Mouse (Mus musculus): ENCODE results near the gene Iqschfp. TPM values are rescaled to one million over a fixed set of nuclear protein-coding genes. Genes with fewer than 3 reads are reported as not detected.

The Iqschfp gene
- total RNA-seq, 2 experiments from 2014 or later = 15.2 to 17.4 TPM

DNA sequence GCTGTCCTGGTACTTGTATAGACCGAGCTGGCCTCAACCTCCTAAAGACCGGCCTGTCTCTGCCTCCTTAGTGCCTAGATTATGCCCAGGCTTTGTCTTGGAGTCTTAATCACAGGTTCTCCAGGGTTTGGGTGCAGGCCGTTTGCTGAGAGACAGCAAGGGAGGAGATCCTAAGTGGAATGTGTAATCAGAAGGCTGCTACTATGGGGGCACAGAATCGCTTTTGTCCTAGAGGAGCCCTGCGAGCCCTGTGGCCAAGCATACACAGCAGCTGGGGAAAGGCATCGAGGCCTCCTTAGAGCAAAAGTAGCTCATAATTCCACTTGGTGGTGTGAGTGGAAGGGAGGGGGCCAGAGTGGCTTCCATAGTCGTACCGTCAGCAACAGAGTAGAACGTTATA lies 592.0 kb downstream of the Iqschfp start:
- intact Hi-C loops (cut with DNase I) = no loop called here
- no peak for DNase-seq

DNA sequence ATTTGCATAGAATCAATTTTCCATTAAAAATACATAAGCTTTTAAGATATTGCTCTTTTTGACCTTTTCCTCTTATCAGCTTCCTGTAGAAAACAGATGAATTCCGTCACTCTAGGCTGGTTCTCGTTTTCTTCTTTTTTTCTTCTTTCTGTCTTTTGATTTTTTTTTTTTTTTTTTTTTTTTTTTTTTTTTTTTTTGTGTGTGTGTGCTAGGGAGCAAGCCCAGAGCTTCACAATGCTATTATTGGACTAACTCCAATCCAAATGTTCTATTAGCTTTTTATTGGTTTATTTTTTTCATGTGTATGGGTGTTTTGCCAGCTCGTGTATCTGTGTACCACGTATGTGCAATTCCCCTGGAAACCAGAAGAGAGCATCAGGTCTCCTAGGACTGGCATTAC lies 592.5 kb downstream of the Iqschfp start:
- intact Hi-C loops (cut with DNase I) = no loop called here

DNA sequence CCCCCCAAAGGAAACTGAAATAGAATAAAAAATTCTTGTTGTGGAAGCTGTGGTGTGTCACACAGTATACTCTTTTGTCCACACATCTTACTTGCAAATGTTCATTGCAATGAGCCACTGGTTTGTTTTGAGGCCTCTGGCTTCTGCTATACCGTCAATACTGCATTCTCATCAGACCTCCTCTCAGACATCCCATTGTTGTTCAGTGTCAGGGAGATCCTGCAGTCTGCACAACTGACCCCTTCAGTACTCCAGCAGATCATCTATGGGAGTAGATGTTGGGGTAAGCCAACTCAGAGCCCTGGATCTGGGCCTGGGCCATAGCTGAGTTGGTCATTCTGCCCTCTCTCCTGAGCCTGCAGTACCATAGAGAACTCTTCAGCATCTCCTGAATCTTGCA lies 595.6 kb downstream of the Iqschfp start:
- no peak for DNase-seq

More for the DNA sequence above, 592.5 kb downstream of the Iqschfp start:
- DNase-seq = no peak

DNA sequence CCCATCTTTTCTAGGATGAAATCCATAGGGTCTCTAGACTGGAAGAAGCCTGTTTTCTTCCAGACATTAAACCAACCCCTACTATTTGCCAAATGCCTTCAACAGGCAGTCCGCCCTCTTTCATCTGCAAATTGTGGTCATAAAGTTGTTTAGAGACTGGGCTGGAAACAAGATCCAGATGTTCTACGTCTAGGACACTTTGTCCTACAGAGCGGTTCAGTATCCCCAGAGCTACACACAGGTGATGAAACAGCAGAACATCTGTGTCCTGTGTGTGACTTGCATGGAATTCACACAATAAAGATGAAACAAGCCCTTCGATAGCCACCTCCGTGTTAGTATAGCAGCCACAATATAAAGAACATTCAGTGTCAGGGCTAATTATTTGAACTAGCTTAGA lies 596.3 kb downstream of the Iqschfp start:
- DNase-seq = no peak
- intact Hi-C loops (cut with DNase I) = no loop called here

More for the DNA sequence above, 595.6 kb downstream of the Iqschfp start:
- intact Hi-C loops (cut with DNase I) = no loop called here

DNA sequence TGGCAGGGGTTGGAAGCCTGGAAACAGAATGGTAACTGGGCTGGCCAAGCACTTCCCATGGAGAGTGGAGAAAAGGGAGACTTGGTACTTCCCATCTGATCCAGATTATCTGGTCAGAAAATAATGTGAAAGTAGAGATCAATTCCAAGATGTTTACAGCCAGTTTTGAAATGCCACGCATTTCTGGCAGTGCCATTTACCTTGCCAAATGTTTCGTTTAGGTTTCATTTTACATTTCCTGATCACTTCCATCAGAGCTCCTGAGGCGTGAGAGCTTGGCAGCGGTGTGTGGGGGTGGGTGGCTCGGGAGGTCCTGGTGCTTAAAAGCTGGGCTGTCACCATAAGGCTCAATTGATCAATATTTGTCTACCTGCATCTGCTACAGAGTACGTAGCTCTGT lies 599.5 kb downstream of the Iqschfp start:
- DNase-seq = no peak
- intact Hi-C loops (cut with DNase I) = loop anchor here (10.0 kb wide), 1 partner anchor 427 kb away; the partner anchor contains the start of gene Schip1

DNA sequence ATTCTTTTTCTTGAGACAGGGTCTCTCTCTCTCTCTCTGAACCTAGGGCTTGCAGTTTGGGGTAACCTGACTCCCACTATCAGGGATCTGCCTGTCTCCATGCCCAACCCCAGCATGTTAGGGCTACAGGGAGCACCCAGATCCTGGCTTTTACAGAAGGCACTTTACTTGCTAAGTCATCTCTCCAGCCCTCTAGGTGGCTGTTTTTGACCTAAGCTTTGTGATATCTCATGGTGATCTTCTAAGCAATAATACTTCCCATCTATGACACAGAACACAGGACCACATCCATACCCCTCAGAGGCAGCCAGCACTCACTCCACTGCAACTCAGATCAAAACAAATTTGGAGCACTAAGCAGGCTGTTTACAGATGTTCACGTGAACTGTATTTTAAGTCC lies 600.0 kb downstream of the Iqschfp start:
- DNase-seq = no peak
- intact Hi-C loops (cut with DNase I) = loop anchor here (10.0 kb wide), 1 partner anchor 427 kb away; the partner anchor contains the start of gene Schip1

DNA sequence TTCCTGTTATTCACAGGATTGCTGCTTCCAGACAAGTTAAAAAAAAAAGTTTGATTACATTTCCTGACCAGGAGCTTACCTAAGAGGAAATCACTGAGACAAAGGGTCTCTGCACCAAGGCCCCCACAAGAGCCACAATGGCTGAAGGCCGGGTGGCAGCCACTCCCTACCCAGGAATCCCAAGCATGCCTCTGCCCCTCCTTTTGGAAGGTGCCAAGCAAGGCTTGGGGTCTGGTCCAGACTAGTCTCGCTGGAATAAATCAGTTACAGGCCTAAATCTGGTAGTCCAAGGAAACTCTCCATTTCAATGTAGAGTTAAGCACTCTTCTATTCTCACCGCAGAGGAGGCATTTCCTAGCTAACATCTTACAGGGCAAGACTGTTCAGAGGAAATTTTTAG lies 600.5 kb downstream of the Iqschfp start:
- intact Hi-C loops (cut with DNase I) = loop anchor here (10.0 kb wide), 1 partner anchor 428 kb away; the partner anchor contains the start of gene Schip1
- no peak for DNase-seq

DNA sequence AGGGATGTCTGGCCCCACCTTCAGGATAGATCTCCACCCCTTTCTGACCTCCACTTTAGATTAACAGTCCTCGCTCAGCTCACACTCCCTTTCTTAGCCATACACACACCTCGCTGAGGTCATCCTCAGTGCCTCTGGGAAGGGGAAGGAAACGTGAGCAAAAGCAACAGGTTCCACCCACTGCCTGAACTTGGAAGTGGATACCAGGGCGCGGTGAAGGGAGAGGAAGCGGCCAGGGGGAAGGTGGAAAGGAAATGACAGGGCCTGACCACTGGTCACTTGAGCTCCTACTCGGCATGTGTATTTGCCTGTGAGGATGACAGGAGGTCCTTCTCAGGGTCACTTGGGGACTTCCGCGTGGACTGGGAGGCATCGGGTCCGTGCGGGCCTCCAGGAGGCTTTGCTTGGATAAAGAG lies 601.1 kb downstream of the Iqschfp start:
- DNase-seq = no peak
- intact Hi-C loops (cut with DNase I) = loop anchor here (10.0 kb wide), 1 partner anchor 428 kb away; the partner anchor contains the start of gene Schip1

DNA sequence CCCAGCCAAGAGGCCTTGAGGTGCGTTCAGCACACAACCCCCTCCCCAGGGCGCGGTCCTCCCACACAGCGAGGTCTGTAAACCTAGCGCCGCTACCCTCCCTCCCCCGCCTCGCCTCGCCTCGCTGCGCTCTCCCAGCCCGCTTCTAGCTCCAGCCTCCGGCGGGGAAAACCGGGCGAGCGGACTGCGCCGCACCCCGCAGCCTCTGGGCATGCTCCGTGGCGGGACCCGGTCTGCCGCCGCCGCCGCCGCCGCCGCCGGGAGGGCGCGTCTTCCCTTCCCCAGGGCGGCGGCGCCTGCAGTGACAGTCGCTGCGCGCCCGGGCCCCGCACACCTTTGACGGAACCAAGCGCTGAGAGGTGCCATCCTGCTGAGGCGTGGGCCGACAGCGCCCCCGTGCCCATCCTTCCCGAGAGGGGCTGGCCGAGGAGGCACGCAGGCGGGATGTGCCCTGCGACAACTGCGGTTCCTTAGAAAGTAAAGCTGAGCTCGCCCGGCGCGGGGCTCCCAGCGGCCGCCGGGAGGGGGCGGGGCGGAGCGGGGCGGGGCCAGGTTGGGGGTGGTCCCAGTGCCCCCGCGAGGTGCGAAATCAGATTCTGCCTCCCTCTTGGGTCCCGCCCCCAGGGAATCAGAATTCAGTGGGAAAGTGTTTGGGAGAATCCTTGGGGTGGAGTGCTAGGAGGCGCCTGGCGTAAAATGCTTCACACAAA lies 601.7 kb downstream of the Iqschfp start:
- peak; percentile 69 for DNase-seq
- intact Hi-C loops (cut with DNase I) = loop anchor here (10.0 kb wide), 1 partner anchor 429 kb away; the partner anchor contains the start of gene Schip1

DNA sequence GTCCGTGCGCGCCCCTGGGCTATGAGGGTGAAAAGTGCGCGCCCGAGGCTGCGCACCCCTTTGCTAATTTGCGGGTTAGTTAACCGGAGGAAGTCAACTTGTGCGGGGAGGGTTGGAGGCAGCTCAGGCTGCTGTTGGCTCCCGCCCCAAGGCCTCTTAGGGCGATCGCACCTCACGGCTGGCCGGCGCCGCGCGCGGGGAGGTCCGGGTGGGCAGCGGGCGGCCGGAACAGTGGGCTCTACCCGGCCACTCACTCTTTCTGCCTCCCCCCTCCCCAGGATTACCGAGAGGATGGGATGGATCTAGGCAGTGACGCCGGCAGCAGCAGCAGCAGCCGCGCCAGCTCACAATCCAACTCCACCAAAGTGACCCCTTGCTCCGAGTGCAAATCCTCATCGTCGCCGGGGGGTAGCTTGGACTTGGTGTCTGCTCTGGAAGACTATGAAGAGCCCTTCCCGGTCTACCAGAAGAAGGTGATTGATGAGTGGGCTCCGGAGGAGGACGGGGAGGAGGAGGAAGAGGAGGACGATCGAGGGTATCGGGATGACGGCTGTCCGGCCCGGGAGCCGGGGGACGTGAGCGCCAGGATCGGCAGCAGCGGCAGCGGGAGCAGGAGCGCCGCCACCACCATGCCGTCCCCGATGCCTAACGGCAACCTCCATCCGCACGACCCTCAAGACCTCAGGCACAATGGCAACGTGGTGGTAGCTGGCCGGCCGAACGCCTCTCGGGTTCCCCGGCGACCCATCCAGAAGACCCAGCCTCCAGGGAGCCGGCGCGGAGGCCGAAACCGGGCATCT lies 602.5 kb downstream of the Iqschfp start:
- peak; percentile 25 for DNase-seq
- intact Hi-C loops (cut with DNase I) = loop anchor here (10.0 kb wide), 1 partner anchor 430 kb away; the partner anchor contains the start of gene Schip1

DNA sequence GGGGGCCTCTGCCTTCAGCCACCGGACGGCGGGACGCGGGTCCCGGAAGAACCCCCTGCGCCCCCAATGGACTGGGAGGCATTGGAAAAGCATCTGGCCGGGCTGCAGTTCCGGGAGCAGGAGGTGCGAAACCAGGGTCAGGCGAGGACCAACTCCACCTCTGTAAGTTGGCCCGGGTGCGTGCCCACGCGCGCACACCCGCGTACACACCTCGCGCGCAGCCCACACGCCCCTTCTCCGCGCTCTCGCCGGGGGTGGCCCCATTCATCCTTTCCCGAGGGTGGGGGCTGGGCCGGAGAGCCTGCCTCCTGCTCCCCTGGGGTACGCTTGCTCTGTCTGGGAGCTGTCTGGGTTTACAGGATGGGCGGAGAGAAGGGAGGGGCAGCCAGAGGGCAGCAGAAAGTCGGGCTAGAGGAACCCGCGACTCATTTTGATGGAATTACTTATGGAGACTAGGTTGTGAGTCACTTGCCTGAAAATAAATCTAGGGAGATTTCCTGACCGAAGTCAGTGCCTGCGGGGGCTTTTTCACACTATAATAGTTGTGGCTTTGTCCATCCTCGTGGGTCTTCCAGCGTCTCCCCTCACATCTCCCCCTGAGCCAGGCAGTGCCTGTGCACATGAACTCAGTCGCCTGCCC lies 603.2 kb downstream of the Iqschfp start:
- intact Hi-C loops (cut with DNase I) = loop anchor here (10.0 kb wide), 1 partner anchor 430 kb away; the partner anchor contains the start of gene Schip1
- DNase-seq = peak; percentile 47

DNA sequence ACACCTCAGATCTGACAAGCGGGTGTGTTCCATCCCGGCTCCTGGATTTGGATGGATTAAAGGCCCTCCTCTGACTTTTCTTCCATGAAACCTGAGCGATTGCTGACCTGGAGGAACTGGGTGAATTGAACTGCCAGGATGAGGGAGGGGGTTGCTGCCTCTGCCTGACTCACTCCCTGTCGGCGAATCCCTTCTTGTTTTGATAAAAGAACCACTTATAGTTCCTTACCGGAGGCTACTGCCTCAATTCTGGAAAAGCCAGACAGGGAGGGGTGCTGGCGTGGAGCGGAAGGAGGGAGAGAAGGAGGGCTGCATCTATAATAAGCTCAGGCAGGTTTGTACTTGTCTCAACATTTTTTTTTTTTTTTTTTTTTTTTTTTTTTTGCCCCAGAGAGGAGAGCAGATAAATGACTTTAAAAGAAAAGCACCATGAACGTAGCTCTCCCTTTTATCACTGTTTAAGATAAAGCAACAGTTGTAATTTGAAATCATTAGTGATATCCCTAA lies 603.8 kb downstream of the Iqschfp start:
- intact Hi-C loops (cut with DNase I) = loop anchor here (10.0 kb wide), 1 partner anchor 431 kb away; the partner anchor contains the start of gene Schip1
- DNase-seq = no peak

DNA sequence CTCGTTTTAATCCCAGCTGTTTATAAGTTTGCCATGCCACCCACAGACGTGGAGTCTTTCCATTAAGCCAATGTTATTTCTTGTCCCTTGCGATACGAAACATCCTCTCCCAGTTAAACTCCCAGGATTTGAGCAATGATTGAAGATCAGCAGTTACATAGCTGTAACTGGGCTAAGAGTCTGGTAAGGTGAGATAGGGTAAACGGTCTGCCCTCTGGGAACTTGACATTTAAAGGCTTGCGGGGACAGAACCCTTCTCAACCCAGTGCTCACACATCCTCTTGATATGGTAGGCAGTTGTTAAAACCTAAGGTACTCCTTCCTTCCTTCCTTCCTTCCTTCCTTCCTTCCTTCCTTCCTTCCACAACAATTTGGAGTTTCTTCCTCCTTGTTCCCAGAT lies 604.5 kb downstream of the Iqschfp start:
- DNase-seq = no peak
- intact Hi-C loops (cut with DNase I) = loop anchor here (10.0 kb wide), 1 partner anchor 432 kb away; the partner anchor contains the start of gene Schip1

DNA sequence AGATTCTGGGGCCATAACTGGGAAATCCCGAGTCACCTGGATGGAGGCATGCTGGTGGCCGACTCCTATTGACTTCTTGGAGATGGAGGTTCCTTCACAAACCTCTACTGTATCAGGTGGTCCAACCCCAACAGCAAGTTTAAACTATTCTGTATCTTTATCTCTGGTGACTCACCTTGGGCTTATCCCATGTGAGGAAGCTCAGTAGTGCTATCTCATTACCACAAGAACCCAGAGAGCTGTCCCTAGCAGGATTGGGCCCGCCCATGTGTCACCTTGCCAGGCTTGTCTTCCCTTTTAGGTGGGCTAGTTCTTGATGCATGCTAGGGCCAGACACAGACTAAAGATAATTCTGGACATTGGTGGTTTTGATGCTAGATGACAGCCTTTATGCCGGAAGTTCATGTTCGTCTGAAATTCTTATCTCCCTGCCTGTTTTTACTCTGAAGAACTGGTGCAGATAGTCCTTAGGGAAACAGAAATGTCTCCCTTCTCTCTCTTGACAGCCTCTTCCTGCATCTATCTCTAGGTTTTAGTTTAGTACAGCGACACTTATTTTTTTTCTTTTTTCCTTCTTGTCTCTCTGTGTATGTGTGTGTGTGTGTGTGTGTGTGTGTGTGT lies 607.6 kb downstream of the Iqschfp start:
- no peak for DNase-seq

DNA sequence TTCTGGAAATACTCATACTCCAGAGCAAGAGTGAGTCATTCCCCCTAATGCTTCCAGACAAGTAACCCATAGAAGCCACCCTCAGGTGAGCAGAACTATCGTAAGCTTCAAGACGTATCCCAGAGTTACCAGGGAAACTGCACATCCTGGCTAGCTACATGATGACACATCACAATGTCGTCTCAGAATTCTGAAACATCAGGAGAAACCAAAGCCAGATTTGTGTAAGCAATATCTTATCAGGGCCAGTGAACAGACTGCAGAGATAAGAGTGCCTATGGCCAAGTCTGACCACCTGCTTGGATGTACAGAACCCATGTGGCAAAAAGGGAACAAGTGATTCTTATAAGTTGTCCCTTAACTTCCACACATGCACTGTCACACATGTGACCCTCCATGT lies 612.8 kb downstream of the Iqschfp start:
- intact Hi-C loops (cut with DNase I) = no loop called here
- DNase-seq = no peak

More for the DNA sequence above, 607.6 kb downstream of the Iqschfp start:
- intact Hi-C loops (cut with DNase I) = loop anchor here (10.0 kb wide), 1 partner anchor 435 kb away; the partner anchor contains the start of gene Schip1

DNA sequence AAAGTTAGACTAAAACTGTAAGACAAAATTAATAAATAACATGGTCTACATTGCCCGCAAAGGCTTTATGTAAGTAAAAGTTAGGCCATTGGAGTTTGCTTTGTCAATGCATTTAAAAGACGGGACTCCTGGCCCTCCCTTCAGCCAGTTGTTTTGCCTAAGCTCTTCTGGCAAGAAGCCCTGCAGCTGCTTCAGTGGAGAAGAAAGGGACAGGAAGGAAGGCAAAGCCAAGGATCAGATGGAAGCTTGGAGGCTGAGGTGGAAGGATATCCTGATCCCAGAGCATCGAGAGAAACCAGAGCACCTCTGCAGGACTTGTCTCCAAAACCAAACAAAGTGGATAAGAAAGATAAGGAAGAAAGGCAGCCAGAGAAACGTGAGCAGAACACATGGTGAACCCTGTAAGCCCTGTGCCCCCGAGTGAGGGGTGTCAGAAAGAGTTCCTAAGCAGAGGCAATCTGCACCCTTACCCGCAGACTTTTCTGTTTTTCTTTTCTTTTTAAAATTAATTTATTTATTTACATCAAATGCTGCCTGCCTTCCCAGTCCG lies 614.8 kb downstream of the Iqschfp start:
- DNase-seq = no peak

DNA sequence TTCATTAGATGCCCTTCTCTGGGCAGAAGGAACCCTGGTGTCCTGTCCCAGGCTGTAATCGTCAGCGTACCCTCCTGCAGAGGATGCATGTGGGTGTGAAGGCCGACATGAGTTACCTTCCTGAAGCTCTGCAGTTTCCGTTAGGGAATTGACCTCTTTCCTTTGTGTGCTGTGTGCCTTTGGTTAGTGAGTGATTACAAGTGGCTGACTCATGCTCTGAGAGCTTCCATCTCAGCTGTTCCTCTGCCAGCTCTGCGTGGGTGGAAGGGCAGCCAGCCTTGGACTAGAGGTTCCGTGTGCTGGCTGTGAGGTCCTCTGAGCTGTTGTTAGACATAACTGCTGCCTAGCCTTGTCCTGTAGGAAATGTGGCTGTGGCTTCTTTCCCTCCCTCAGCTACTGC lies 616.6 kb downstream of the Iqschfp start:
- intact Hi-C loops (cut with DNase I) = no loop called here
- DNase-seq = no peak

More for the DNA sequence above, 614.8 kb downstream of the Iqschfp start:
- intact Hi-C loops (cut with DNase I) = no loop called here

DNA sequence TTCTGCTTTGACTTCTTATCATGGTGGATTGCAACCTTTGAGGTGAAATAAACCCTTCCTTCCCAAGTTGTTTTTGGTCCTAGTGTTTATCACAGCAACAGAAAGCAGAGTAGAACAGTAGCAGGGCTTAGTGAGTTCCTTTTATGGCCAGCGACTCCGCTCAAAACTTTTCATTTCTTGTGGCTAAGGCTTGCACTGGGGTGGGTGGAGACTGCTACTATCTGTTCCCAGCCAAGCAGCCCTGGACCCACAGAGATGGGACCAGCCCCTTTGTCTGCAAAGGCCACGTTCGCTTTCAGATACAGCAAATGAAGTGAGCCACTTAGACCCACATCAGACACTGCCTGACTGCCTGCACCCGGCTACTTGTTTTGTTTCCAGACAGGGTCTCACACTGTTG lies 618.8 kb downstream of the Iqschfp start:
- DNase-seq = no peak
- intact Hi-C loops (cut with DNase I) = no loop called here

DNA sequence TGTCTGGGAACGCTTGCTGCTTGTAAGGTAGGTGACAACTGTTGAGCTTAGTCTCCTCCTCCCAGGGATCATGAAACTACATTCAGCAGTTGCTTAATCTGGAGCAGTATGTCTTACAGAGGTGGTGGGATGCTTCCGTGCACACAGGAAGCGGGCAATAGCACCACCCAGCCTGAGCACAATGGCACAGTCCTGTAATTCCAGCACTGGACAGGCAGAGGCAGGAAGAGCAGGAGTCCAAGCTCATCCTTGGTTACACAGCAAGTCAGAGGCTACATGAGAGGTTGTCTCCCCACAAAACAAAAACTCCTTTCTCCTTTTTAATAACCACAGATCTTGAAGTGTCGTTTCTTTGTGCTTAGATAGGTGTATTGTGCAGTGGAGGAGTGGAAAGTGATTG lies 619.7 kb downstream of the Iqschfp start:
- DNase-seq = no peak
- intact Hi-C loops (cut with DNase I) = no loop called here

DNA sequence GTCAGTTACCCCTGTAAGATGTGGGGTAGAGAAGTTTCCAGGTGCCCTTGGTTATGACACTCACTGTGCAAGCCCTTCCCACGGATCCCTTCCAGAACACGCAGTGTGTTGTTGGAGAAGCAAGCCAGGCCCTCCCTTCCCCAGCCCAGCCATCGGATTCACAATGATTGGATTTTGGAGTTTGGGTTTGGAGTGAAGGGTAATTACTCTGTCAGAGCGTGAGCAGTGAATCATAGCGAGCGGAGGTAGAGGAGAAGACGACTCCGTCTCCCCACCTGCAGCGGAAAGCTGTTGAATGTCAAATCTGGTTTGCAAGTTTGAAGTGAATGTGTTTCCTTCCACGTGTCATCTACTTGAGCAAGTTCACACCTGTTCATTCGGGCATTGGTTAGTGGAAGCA lies 620.3 kb downstream of the Iqschfp start:
- DNase-seq = no peak
- intact Hi-C loops (cut with DNase I) = no loop called here
